Mouse (Mus musculus): ENCODE data around the gene Zscan5b. TPM values are rescaled to one million over a fixed set of nuclear protein-coding genes. Genes with fewer than 3 reads are reported as not detected.
"Not testable (repeated sequence)": the region's sequence is repeated elsewhere in the genome, so short reads cannot be mapped to it uniquely, and the experiment has no call there.

Zscan5b gene
- polyA plus RNA-seq, 1 experiment from 2014 or later, result not detected

DNA sequence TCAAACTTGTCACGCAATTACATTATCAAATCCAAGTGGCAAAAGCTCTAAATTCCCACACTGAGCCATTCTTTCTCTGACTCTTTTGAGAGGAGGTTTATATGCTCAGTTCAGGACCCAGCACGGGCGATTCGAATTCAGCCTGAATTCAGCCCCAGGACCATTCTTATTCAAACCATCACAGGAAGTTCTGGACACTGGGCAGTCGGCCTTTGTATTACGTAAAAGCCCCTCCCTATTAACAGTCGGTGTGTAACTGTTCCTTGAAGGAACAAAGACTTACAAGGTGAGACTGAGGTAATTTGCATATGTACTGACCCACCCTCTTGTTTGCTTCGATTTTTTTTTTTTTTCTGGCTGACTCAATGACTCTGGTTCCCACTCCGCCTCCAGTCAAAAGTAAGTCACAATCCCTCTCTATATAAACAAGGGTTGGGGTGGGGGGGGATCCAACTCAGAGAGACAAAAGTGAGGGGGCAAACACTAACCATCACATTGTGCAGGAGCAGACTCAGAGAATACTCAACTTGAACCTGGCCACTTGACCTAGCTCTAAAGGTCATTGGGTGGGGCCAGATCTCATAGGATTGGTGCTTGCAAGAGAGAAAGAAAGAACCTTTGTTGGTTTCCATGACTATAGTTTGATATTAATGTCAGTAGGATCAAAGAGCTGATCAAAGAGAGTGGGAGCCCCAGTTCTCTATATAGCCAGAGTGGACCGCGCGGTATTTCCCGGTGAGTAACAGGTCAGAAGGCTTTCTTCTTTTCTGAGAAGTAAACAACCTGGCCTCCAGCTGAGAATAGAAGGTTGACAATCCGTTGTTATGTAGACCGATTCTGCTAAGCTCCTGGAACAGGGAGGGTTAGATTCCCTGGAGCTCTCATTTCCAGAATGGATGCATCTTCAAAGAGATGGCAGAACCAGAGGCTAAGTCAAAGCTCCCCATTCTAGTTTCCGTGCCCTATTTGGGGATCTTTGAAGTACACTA, 36.4 kb downstream of the Zscan5b start:
- Histone ChIP-seq H3K9me3 (ENCODE audit: control insufficient read depth, low read length) (no peaks in the 10 kb centered on the region), H3K4me2 (replicated peaks; ENCODE audit: low read depth, low read length) (no peak overlapping the region), H3K27me3 (ENCODE audit: control insufficient read depth, insufficient read depth, low read length) (no peaks in the 10 kb centered on the region), H3K9ac (ENCODE audit: low read depth, low read length) (no peak overlapping the region), H3K36me3 (ENCODE audit: control insufficient read depth, insufficient read depth, low read length) (no peaks in the 10 kb centered on the region), H3K4me3 (ENCODE audit: low read length) (no peak overlapping the region), H3K27ac (ENCODE audit: low read depth, low read length) (no peak overlapping the region), H3K4me1 (ENCODE audit: control insufficient read depth, insufficient read depth, low read length) (no peaks in the 10 kb centered on the region)
- 36% methylated on average over 16 of the region's 16 CpGs for WGBS
- ATAC-seq (ENCODE audit: low FRiP score, low TSS enrichment), result no peak

- H3K9me3 ChIP-seq (ENCODE audit: control insufficient read depth, low read length); H3K4me3 ChIP-seq (ENCODE audit: low read length); H3K4me1 ChIP-seq (ENCODE audit: control insufficient read depth, insufficient read depth, low read length); H3K36me3 ChIP-seq (ENCODE audit: control insufficient read depth, insufficient read depth, low read length); ATAC-seq (ENCODE audit: low FRiP score, low TSS enrichment); H3K27ac ChIP-seq (ENCODE audit: low read depth, low read length); H3K27me3 ChIP-seq (ENCODE audit: control insufficient read depth, insufficient read depth, low read length); H3K9ac ChIP-seq (ENCODE audit: low read depth, low read length); H3K4me2 ChIP-seq (replicated peaks; ENCODE audit: low read depth, low read length): not testable (repeated sequence)
- 67% methylated on average over 2 of the region's 2 CpGs for WGBS
Measured at GRCm38 (mm10) chr7:6260004-6260403, 37.9 kb downstream of the Zscan5b start.

DNA sequence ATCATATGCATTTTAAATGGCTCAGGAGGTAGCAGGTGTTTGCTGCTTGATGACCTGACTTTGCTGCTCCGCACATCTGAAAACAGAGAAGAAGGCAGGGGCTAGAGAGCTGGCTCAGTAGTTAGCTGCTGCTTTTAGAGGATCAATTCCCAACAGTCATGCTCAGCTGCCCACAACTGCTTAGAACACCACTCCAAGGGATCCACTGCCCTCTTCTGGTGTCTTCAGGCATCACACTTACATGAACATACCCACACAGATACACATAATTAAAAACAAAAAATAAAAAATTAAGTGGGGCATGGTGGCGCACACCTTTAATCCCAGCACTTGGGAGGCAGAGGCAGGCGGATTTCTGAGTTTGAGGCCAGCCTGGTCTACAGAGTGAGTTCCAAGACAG, 40.0 kb downstream of the Zscan5b start:
- Histone ChIP-seq H3K27me3 (ENCODE audit: control insufficient read depth, insufficient read depth, low read length) (no peaks in the 10 kb centered on the region), H3K4me2 (replicated peaks; ENCODE audit: low read depth, low read length) (no peak overlapping the region), H3K9ac (ENCODE audit: low read depth, low read length) (no peak overlapping the region), H3K9me3 (ENCODE audit: control insufficient read depth, low read length) (no peaks in the 10 kb centered on the region), H3K4me3 (ENCODE audit: low read length) (no peak overlapping the region), H3K27ac (ENCODE audit: low read depth, low read length) (no peak overlapping the region), H3K4me1 (ENCODE audit: control insufficient read depth, insufficient read depth, low read length) (no peaks in the 10 kb centered on the region), H3K36me3 (ENCODE audit: control insufficient read depth, insufficient read depth, low read length) (no peaks in the 10 kb centered on the region)
- WGBS, result 91% methylated on average over 3 of the region's 3 CpGs
- no peak for ATAC-seq (ENCODE audit: low FRiP score, low TSS enrichment)

DNA sequence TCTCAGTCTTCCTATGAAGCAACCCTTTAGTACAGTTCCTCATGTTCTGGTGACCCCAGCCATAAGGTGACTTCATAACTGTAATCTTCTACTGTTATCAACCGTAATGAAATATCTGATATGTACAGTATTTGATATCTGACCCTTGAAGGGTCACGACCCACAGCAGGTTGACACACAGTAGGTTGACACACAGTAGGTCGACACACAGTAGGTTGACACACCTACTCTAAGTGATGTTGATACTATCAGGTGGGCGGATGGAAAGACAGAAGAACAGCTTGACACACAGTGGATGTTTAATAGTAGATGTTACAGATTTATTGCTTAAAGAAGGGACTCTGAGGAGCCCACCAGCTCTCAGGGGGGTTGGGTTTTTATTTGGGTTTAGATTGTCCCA, 40.9 kb downstream of the Zscan5b start:
- Histone ChIP-seq H3K4me1 (ENCODE audit: control insufficient read depth, insufficient read depth, low read length) (no peaks in the 10 kb centered on the region), H3K9ac (ENCODE audit: low read depth, low read length) (no peak overlapping the region), H3K36me3 (ENCODE audit: control insufficient read depth, insufficient read depth, low read length) (no peaks in the 10 kb centered on the region), H3K27me3 (ENCODE audit: control insufficient read depth, insufficient read depth, low read length) (no peaks in the 10 kb centered on the region), H3K9me3 (ENCODE audit: control insufficient read depth, low read length) (no peaks in the 10 kb centered on the region), H3K27ac (ENCODE audit: low read depth, low read length) (no peak overlapping the region), H3K4me3 (ENCODE audit: low read length) (no peak overlapping the region), H3K4me2 (replicated peaks; ENCODE audit: low read depth, low read length) (no peak overlapping the region)
- ATAC-seq (ENCODE audit: low FRiP score, low TSS enrichment), result no peak
- 81% methylated on average over 4 of the region's 4 CpGs for WGBS

- Histone ChIP-seq H3K9me3 (ENCODE audit: control insufficient read depth, low read length) (no peaks in the 10 kb centered on the region), H3K4me3 (ENCODE audit: low read length) (no peak overlapping the region), H3K4me1 (ENCODE audit: control insufficient read depth, insufficient read depth, low read length) (no peaks in the 10 kb centered on the region), H3K27ac (ENCODE audit: low read depth, low read length) (no peak overlapping the region), H3K27me3 (ENCODE audit: control insufficient read depth, insufficient read depth, low read length) (no peaks in the 10 kb centered on the region), H3K36me3 (ENCODE audit: control insufficient read depth, insufficient read depth, low read length) (no peaks in the 10 kb centered on the region), H3K4me2 (replicated peaks; ENCODE audit: low read depth, low read length) (no peak overlapping the region), H3K9ac (ENCODE audit: low read depth, low read length) (no peak overlapping the region)
- WGBS, result 76% methylated on average over 8 of the region's 8 CpGs
- ATAC-seq (ENCODE audit: low FRiP score, low TSS enrichment), result no peak
Measured at GRCm38 (mm10) chr7:6265695-6266094, 43.6 kb downstream of the Zscan5b start.

DNA sequence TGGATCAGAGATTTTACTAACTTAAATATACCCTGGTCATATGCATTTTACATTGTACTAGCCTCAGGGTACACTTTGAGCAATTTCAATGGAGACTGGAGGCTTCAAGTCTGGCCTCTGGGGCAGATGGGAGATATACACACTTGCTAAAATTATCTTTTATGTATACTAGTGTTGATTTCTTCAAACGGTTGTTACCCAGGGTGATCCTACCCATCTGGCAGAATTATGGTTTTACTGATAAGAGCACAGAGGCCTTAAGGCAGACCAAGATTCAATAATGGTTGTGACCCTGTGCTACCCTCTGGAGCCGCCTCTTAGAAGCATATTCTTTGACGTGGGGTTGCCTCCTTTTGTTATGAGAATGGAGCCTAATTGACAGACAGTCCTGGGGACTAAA, 55.8 kb downstream of the Zscan5b start:
- ATAC-seq (ENCODE audit: low FRiP score, low TSS enrichment), result no peak

DNA sequence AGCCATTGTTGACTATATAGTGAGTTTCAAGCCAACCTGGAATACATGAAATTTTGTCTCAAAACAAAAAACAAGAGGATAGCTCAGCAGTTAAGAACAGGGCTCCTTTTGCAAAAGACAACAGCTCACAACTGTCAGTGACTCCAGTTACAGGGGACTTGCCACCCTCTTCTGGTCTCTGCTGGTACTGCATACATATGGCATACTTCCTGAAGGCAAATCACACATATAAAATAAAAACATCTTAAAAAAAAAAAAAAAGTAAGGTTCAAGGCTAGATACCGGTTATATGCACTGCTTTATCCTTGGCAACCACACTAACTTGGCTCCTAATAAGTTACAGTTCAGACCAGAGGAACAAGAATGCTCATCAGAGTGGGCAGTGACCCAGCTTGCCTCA, 60.7 kb downstream of the Zscan5b start:
- no peak overlapping the region; the same call in 1 of the 2 replicates for H3K9ac ChIP-seq (ENCODE audit: low read depth, low read length)
- 0% methylated on average over 1 of the region's 1 CpGs for WGBS
- ATAC-seq (ENCODE audit: low FRiP score, low TSS enrichment), result no peak
- no peak overlapping the region; the same call in 1 of the 2 replicates for H3K27ac ChIP-seq (ENCODE audit: low read depth, low read length)
- H3K4me3 ChIP-seq (ENCODE audit: low read length), result peak overlapping the region; percentile 49
- peaks cover 4% of the 10 kb centered on the region; the same call in 1 of the 2 replicates for H3K4me1 ChIP-seq (ENCODE audit: control insufficient read depth, insufficient read depth, low read length)
- no peaks in the 10 kb centered on the region for H3K9me3 ChIP-seq (ENCODE audit: control insufficient read depth, low read length)
- H3K36me3 ChIP-seq (ENCODE audit: control insufficient read depth, insufficient read depth, low read length), result no peaks in the 10 kb centered on the region
- H3K4me2 ChIP-seq (replicated peaks; ENCODE audit: low read depth, low read length), result peak overlapping the region; percentile 58
- H3K27me3 ChIP-seq (ENCODE audit: control insufficient read depth, insufficient read depth, low read length), result no peaks in the 10 kb centered on the region

More for the DNA sequence above, 55.8 kb downstream of the Zscan5b start:
- Histone ChIP-seq H3K9me3 (ENCODE audit: control insufficient read depth, low read length) (no peaks in the 10 kb centered on the region), H3K4me1 (ENCODE audit: control insufficient read depth, insufficient read depth, low read length) (no peaks in the 10 kb centered on the region), H3K4me3 (ENCODE audit: low read length) (no peak overlapping the region), H3K4me2 (replicated peaks; ENCODE audit: low read depth, low read length) (no peak overlapping the region), H3K9ac (ENCODE audit: low read depth, low read length) (no peak overlapping the region), H3K27me3 (ENCODE audit: control insufficient read depth, insufficient read depth, low read length) (no peaks in the 10 kb centered on the region), H3K27ac (ENCODE audit: low read depth, low read length) (no peak overlapping the region), H3K36me3 (ENCODE audit: control insufficient read depth, insufficient read depth, low read length) (no peaks in the 10 kb centered on the region)
- WGBS, result 28% methylated on average over 3 of the region's 3 CpGs

DNA sequence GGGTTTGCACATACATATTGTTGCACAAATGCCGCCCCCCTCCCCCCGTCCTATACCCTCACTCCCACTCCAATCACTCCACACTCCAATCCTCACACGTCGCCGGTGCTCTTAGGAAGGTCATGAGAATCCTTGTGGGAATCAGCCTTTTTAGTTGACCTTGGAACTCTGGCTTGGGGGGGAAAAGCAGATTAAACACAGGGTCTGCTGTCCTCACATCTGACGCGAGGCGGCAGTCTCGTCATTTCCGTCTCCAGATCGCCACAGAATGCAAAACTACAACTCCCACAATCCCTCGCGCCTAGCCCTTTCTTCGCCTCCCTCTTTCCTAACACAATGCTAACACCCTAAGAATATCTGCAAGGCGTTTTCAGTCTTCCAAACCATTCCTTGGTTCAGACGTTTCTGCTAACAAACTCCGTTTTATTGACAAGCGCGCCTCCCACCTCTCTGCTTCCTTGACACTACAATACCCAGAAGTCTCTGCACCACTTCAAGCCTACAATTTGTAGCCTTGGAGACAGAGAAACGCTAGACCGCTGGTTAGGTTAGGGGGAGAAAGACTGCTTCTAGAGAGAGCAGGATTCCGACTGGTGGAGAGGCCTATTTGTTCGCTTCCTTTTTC, 61.5 kb downstream of the Zscan5b start:
- ATAC-seq (ENCODE audit: low FRiP score, low TSS enrichment), result peak; percentile 66
- WGBS, result 1% methylated on average over 23 of the region's 23 CpGs
- Histone ChIP-seq H3K9me3 (ENCODE audit: control insufficient read depth, low read length) (no peaks in the 10 kb centered on the region), H3K4me2 (replicated peaks; ENCODE audit: low read depth, low read length) (peak overlapping the region; percentile 58), H3K9ac (ENCODE audit: low read depth, low read length) (peak overlapping the region; percentile 62; the same call in 1 of the 2 replicates), H3K27ac (ENCODE audit: low read depth, low read length) (peak overlapping the region; percentile 78), H3K4me1 (ENCODE audit: control insufficient read depth, insufficient read depth, low read length) (peaks cover 4% of the 10 kb centered on the region; the same call in 1 of the 2 replicates), H3K27me3 (ENCODE audit: control insufficient read depth, insufficient read depth, low read length) (no peaks in the 10 kb centered on the region), H3K36me3 (ENCODE audit: control insufficient read depth, insufficient read depth, low read length) (no peaks in the 10 kb centered on the region), H3K4me3 (ENCODE audit: low read length) (peak overlapping the region; percentile 49)

Measured in kidney, embryonic 14.5 days (tissue).